Mouse (Mus musculus): ENCODE results near the gene Siah3. TPM values are rescaled to one million over a fixed set of nuclear protein-coding genes. Genes with fewer than 3 reads are reported as not detected.

Gene Siah3
- polyA plus RNA-seq (2011; ENCODE audit: insufficient read length, low read depth, missing spikeins): not detected in 2 replicates

DNA sequence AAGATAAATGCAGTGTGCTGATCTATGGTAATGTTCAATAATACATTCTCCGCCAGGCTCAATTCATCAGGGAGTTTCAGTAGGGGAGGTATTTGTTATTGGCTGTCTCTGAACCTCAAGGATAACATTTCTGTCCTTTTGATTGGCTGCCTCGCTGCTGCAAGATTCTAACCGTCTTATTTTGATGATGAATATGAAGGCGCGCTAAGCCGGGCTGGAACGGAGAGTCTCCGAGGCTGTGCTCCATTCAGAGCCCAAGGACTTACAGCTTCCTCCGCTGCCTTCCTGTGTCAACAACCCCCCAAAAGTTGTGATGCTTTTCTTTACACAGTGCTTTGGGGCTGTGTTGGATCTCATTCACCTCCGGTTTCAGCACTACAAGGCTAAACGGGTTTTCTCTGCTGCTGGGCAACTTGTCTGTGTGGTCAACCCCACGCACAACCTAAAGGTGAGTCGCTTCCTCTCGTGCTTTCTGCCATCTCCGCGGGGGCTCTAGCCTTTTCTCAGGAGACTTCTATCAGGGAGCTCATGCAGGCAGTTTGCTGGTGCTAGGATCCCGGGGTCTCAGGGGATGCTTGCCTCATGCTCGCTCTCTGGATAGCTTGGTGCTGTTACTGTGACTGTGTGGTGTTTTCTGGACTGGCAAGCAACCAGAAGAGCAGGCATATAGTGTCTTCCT is at the start of gene Siah3:
Gene Siah3, plus strand, starts transcription at position 240 of the 679 bp plus-strand sequence.
- TF ChIP-seq CTCF (IDR thresholded peaks at IDR 0.05; ENCODE audit: borderline replicate concordance, insufficient read depth, low read length): no peak
- no peak for TF ChIP-seq POLR2A (IDR thresholded peaks at IDR 0.05; ENCODE audit: low read depth, low read length)
- H3K4me3 ChIP-seq (ENCODE audit: insufficient read depth, low read length): peak within 1 kb of the TSS; percentile 28
- 0 out of 2 replicates have a peak, but pooled peaks cover 7% of the 10 kb centered on the region for H3K4me1 ChIP-seq (ENCODE audit: control insufficient read depth, insufficient read depth, low read length)
- no peak within 1 kb of the TSS for H3K27ac ChIP-seq (ENCODE audit: insufficient read depth, low read length)

DNA sequence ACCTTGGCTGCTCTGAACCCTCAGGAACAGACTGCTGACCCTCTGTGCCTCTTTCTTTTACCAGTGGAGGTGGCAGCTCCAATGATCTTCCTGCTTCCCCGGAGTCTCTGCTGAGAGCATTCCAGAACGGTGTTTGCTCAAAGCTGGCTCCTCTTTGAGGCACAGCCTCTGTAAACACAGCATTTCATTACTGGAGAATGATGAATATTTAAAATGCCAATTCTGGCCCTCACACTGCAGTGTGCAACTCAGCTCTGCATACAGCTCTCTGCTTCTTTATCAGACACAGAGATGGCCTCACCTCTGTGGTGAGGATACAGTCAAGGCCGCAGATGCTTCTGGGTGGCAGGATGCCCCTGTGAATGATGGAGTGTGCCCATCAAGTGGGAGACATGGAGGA is 46.0 kb upstream of the Siah3 start:
- H3K4me3 ChIP-seq (ENCODE audit: insufficient read depth, low read length): no peak overlapping the region
- no peaks in the 10 kb centered on the region for H3K4me1 ChIP-seq (ENCODE audit: control insufficient read depth, insufficient read depth, low read length)
- TF ChIP-seq CTCF (IDR thresholded peaks at IDR 0.05; ENCODE audit: borderline replicate concordance, insufficient read depth, low read length) (no peak), POLR2A (IDR thresholded peaks at IDR 0.05; ENCODE audit: low read depth, low read length) (no peak)
- H3K27ac ChIP-seq (ENCODE audit: insufficient read depth, low read length): no peak overlapping the region

DNA sequence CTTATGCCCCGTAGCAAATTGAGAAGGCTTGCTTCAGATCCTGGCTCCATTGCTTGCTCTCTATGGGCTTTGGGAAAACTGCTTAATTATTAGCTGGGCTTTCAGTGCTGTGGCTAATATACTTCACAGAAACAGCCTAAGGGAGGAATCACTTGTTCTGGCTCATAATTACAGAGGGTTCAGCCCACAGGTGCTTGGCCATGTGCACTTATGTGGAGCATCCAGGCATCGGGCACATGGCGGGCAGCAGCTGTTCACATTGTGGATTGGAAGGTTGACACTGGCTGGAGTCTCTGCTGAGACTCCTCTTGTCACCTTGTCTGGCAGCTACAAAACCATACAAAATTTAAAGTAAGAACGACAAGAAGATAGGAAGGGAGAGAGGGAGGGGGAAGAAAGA is 45.4 kb upstream of the Siah3 start:
- no peak overlapping the region for H3K4me3 ChIP-seq (ENCODE audit: insufficient read depth, low read length)
- no peaks in the 10 kb centered on the region for H3K4me1 ChIP-seq (ENCODE audit: control insufficient read depth, insufficient read depth, low read length)
- no peak overlapping the region for H3K27ac ChIP-seq (ENCODE audit: insufficient read depth, low read length)
- TF ChIP-seq CTCF (IDR thresholded peaks at IDR 0.05; ENCODE audit: borderline replicate concordance, insufficient read depth, low read length): no peak
- no peak for TF ChIP-seq POLR2A (IDR thresholded peaks at IDR 0.05; ENCODE audit: low read depth, low read length)

GRCm38 (mm10) chr14:75418721-75419120 is 37.1 kb upstream of the Siah3 start:
- H3K4me1 ChIP-seq (ENCODE audit: control insufficient read depth, insufficient read depth, low read length): no peaks in the 10 kb centered on the region
- TF ChIP-seq POLR2A (IDR thresholded peaks at IDR 0.05; ENCODE audit: low read depth, low read length): no peak
- TF ChIP-seq CTCF (IDR thresholded peaks at IDR 0.05; ENCODE audit: borderline replicate concordance, insufficient read depth, low read length): no peak
- no peak overlapping the region for H3K4me3 ChIP-seq (ENCODE audit: insufficient read depth, low read length)
- H3K27ac ChIP-seq (ENCODE audit: insufficient read depth, low read length): no peak overlapping the region

DNA sequence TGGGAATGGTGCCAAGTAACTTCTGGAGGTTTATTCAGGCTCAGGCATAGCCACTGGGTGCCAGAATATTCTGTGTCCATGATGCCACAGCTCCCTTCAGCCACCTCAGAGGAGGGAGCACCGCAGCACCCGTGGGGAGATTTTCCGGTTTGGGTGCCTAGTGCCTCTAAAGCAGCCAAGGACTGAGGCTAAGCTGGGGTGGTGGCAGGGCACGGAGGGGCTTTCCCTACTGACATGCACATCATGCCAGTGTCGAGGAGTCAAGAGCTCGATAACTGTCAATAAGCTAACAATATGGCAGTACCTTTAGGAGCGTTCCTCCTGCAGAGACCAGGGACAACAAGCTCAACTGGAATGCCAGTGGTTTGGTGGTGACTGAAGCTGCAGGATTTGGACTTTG is 35.9 kb upstream of the Siah3 start:
- Histone ChIP-seq H3K4me3 (ENCODE audit: insufficient read depth, low read length) (no peak overlapping the region), H3K4me1 (ENCODE audit: control insufficient read depth, insufficient read depth, low read length) (no peaks in the 10 kb centered on the region), H3K27ac (ENCODE audit: insufficient read depth, low read length) (no peak overlapping the region)
- TF ChIP-seq POLR2A (IDR thresholded peaks at IDR 0.05; ENCODE audit: low read depth, low read length) (no peak), CTCF (IDR thresholded peaks at IDR 0.05; ENCODE audit: borderline replicate concordance, insufficient read depth, low read length) (no peak)

DNA sequence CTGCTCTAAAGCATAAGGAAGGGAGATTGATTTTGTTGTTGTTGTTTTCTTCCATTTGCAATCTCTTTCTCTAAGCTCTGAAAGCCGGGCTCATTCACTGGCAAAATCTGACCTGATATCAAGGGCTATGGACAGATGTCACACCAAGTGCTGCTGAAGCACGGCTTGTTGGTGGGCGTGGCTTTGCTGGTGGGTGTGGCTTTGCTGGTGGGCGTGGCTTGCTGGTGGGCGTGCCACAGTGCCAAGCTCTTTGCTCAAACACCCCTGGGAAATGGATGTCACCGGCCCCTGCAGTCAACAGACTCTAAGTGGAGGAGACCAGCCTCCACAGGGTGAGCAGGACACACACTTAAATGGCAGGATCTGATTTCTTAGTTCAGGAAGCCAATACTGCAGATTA is 35.0 kb upstream of the Siah3 start:
- Histone ChIP-seq H3K27ac (ENCODE audit: insufficient read depth, low read length) (no peak overlapping the region), H3K4me1 (ENCODE audit: control insufficient read depth, insufficient read depth, low read length) (no peaks in the 10 kb centered on the region), H3K4me3 (ENCODE audit: insufficient read depth, low read length) (no peak overlapping the region)
- no peak for TF ChIP-seq POLR2A (IDR thresholded peaks at IDR 0.05; ENCODE audit: low read depth, low read length)
- no peak for TF ChIP-seq CTCF (IDR thresholded peaks at IDR 0.05; ENCODE audit: borderline replicate concordance, insufficient read depth, low read length)

DNA sequence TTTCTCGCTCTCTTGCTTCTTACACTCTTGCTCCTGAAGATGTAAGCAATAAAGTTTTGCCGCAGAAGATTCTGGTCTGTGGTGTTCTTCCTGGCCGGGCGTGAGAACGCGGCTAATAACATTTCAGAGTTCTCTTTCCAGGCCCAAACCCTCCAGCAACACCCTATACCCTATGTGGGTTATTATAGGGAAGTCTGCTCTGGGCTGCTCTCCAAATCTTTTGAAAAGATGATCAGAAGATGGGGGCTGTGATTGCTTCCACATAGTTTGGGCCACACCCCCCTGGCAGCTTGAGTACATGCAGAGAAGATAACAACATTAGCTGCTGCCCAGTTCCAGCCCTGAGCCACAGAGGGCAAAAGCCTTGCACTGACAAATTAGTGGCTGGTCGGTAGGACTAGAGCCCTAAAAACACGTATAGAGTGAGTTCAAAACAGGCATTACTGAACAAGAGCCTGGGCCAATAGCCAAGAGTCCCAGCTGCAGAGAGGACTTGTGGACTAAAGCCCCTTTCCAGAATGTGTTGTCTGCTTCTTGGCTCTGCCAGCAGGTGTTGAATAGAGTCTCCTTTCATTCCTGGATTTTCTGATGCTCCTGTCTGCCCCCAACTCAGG is 24.5 kb upstream of the Siah3 start:
- no peak overlapping the region for H3K27ac ChIP-seq (ENCODE audit: insufficient read depth, low read length)
- no peak overlapping the region for H3K4me3 ChIP-seq (ENCODE audit: insufficient read depth, low read length)
- TF ChIP-seq POLR2A (IDR thresholded peaks at IDR 0.05; ENCODE audit: low read depth, low read length): no peak
- no peaks in the 10 kb centered on the region for H3K4me1 ChIP-seq (ENCODE audit: control insufficient read depth, insufficient read depth, low read length)

DNA sequence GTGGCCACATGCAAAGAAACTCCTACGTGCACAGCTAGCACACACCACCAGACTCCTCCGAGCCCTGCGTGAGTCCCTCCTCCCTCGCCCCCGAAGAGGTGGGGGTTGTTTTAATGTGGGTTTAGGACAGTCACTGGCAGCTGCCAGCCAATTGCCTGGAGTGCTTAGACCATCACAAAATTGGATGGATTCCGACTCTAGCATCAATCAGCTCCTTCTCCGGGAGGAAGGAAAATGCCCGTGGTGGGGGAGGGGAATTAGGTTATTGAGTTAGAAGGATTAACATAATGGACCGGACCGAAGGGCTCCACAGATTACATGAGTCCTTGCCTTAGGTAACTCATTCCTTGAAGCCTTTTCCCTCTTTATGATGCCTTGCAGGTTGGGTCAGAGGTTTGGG is 22.9 kb upstream of the Siah3 start:
- H3K4me3 ChIP-seq (ENCODE audit: insufficient read depth, low read length): no peak overlapping the region
- no peaks in the 10 kb centered on the region for H3K4me1 ChIP-seq (ENCODE audit: control insufficient read depth, insufficient read depth, low read length)
- H3K27ac ChIP-seq (ENCODE audit: insufficient read depth, low read length): no peak overlapping the region
- TF ChIP-seq CTCF (IDR thresholded peaks at IDR 0.05; ENCODE audit: borderline replicate concordance, insufficient read depth, low read length) (no peak), POLR2A (IDR thresholded peaks at IDR 0.05; ENCODE audit: low read depth, low read length) (no peak)

GRCm38 (mm10) chr14:75434576-75434975 is 21.2 kb upstream of the Siah3 start:
- Histone ChIP-seq H3K27ac (ENCODE audit: insufficient read depth, low read length) (no peak overlapping the region), H3K4me3 (ENCODE audit: insufficient read depth, low read length) (no peak overlapping the region), H3K4me1 (ENCODE audit: control insufficient read depth, insufficient read depth, low read length) (no peaks in the 10 kb centered on the region)
- TF ChIP-seq CTCF (IDR thresholded peaks at IDR 0.05; ENCODE audit: borderline replicate concordance, insufficient read depth, low read length): no peak
- TF ChIP-seq POLR2A (IDR thresholded peaks at IDR 0.05; ENCODE audit: low read depth, low read length): no peak

DNA sequence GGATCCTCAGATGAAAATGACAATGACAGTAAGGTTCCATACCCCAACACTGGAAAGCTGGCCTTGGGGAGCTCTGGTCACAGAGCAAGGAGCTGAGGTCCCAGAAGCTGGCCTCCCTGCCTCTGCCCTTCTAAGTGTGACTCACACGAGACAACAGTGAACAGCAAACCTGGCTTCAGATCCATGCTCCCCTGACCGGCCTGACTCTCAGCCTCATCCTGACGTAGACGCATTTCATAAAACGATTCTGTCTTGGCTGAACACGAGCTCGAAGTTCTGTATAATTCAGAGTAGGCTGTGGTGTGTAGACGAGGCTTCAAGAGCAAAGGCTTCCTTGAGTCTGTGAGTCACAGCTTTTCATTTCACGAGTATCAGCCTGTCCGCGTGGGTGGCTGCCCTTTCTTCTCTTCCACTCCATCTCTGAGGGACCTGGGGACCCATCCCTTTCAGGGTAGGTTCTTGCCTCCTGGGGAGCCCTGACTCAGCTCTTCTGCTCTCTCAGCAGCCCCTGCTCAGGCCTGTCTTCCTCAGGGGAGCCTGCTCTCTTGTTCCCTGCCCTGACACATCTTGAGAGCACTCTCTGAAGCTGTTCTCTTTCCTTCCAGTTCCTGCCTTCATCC is 11.2 kb upstream of the Siah3 start:
- Histone ChIP-seq H3K27ac (ENCODE audit: insufficient read depth, low read length) (no peak overlapping the region), H3K4me1 (ENCODE audit: control insufficient read depth, insufficient read depth, low read length) (peaks cover 6% of the 10 kb centered on the region; the same call in 1 of the 2 replicates), H3K4me3 (ENCODE audit: insufficient read depth, low read length) (no peak overlapping the region)
- TF ChIP-seq POLR2A (IDR thresholded peaks at IDR 0.05; ENCODE audit: low read depth, low read length) (no peak), CTCF (IDR thresholded peaks at IDR 0.05; ENCODE audit: borderline replicate concordance, insufficient read depth, low read length) (no peak)

Measured in embryonic fibroblast, embryonic 13.5 days (primary cell).